Mouse (Mus musculus): ENCODE results near the gene Gjb1.

The Gjb1 gene

GRCm38 (mm10) chrX:101396459-101396858 is 20.3 kb downstream of the Gjb1 start:
- in situ Hi-C loops (cut with MboI, MseI), result no loop called here

- in situ Hi-C loops (cut with MboI, MseI), result no loop called here
These were observed 43.0 kb downstream of the Gjb1 start for GRCm38 (mm10) chrX:101418946-101419724.

GRCm38 (mm10) chrX:101419725-101420699 is 43.8 kb downstream of the Gjb1 start:
- in situ Hi-C loops (cut with MboI, MseI), result no loop called here

GRCm38 (mm10) chrX:101420700-101421095 is 44.5 kb downstream of the Gjb1 start, which contains the start of gene Zmym3:
Gene Zmym3, minus strand, starts transcription at chrX:101420849.
- in situ Hi-C loops (cut with MboI, MseI), result no loop called here

- in situ Hi-C loops (cut with MboI, MseI), result no loop called here
These were observed 47.3 kb downstream of the Gjb1 start for GRCm38 (mm10) chrX:101423462-101423861.

- in situ Hi-C loops (cut with MboI, MseI), result no loop called here
These were observed 51.6 kb downstream of the Gjb1 start for GRCm38 (mm10) chrX:101427774-101428173.

GRCm38 (mm10) chrX:101428785-101429141 is 52.6 kb downstream of the Gjb1 start:
- in situ Hi-C loops (cut with MboI, MseI), result no loop called here

- in situ Hi-C loops (cut with MboI, MseI), result no loop called here
These were observed 53.2 kb downstream of the Gjb1 start, which contains the start of gene Nono for GRCm38 (mm10) chrX:101429142-101429949. Gene Nono, plus strand, starts transcription at chrX:101429318.

GRCm38 (mm10) chrX:101429976-101430375 is 53.8 kb downstream of the Gjb1 start:
- in situ Hi-C loops (cut with MboI, MseI), result no loop called here

Data from T-helper 1 cell (primary cell).